Comparison of ENCODE assay signal across 11 mouse cellular contexts in genomic region chr8:122746439-122746838, GRCm38 (mm10). TPM values are rescaled to one million over a fixed set of nuclear protein-coding genes. Genes with fewer than 3 reads are reported as not detected.
DNase-seq lines count a peak whose midpoint lies in the region; ATAC-seq and TF ChIP-seq lines count a peak whose summit lies in the region.
"Had no signal": no experiment of that assay in that cellular context is flagged by ENCODE, and none has a peak within 500 bp of the region (broad histone marks: within the 10 kb centered on the region; RNA-seq: fewer than 3 reads in every experiment).

No protein-coding gene starts in this region.

- TF ChIP-seq CTCF in forebrain, postnatal 0 days (IDR thresholded peaks at IDR 0.05; ENCODE audit: low read depth), result no peak

- no peak overlapping the region for H3K4me3 ChIP-seq in forebrain, postnatal 0 days (ENCODE audit: low read depth, low read length)
- no peak overlapping the region for H3K4me3 ChIP-seq in limb, embryonic 14.5 days (replicated peaks; ENCODE audit: low read length)
- H3K4me3 ChIP-seq in neural tube, embryonic 14.5 days (ENCODE audit: low read depth, low read length), result no peak overlapping the region
- H3K4me3 ChIP-seq: intestine, embryonic 15.5 days; lung, embryonic 15.5 days had no signal

- H3K27me3 ChIP-seq in forebrain, postnatal 0 days (ENCODE audit: insufficient read depth, low read length), result no peaks in the 10 kb centered on the region
- no peaks in the 10 kb centered on the region for H3K27me3 ChIP-seq in limb, embryonic 14.5 days (ENCODE audit: control insufficient read depth, insufficient read depth, low read length)
- no peaks in the 10 kb centered on the region for H3K27me3 ChIP-seq in neural tube, embryonic 14.5 days (ENCODE audit: control insufficient read depth, insufficient read depth, low read length)

- DNase-seq in embryo, embryonic 10.5 days (ENCODE audit: low spot score), result peak; percentile 8
- DNase-seq in embryo, embryonic 11 days, result no peak
- peak; percentile 29 for DNase-seq in forebrain, postnatal 0 days
- peak; percentile 39 for DNase-seq in limb, embryonic 14.5 days (ENCODE audit: low spot score)
- DNase-seq in frontal cortex, postnatal 10 days (ENCODE audit: low spot score in 2 of 2), result no peak
- DNase-seq in lung, adult 18-20 months, result no peak
- DNase-seq: kidney, postnatal 36 days had no signal

- no peak for ATAC-seq in forebrain, postnatal 0 days
- peak; percentile 67 for ATAC-seq in limb, embryonic 14.5 days (ENCODE audit: low FRiP score, low read depth)
- ATAC-seq in neural tube, embryonic 14.5 days (ENCODE audit: low read depth), result no peak
- no peak for ATAC-seq in CD4-positive, CD25-positive, alpha-beta regulatory T cell, adult 4 months
- ATAC-seq: intestine, embryonic 15.5 days had no signal

- H3K36me3 ChIP-seq in forebrain, postnatal 0 days (ENCODE audit: insufficient read depth), result no peaks in the 10 kb centered on the region
- H3K36me3 ChIP-seq in limb, embryonic 14.5 days (ENCODE audit: control insufficient read depth, insufficient read depth, low read length), result no peaks in the 10 kb centered on the region
- H3K36me3 ChIP-seq in neural tube, embryonic 14.5 days (ENCODE audit: control insufficient read depth, insufficient read depth, low read length), result no peaks in the 10 kb centered on the region
- H3K36me3 ChIP-seq: intestine, embryonic 15.5 days; lung, embryonic 15.5 days had no signal

- no peak for TF ChIP-seq POLR2A in limb, embryonic 14.5 days (IDR thresholded peaks at IDR 0.05; ENCODE audit: borderline replicate concordance, extremely low read depth, insufficient read depth, insufficient read length)

- peaks cover 59% of the 10 kb centered on the region for H3K4me1 ChIP-seq in forebrain, postnatal 0 days (ENCODE audit: insufficient read depth)
- H3K4me1 ChIP-seq in limb, embryonic 14.5 days (ENCODE audit: control insufficient read depth, insufficient read depth, low read length), result peaks cover 19% of the 10 kb centered on the region
- H3K4me1 ChIP-seq in neural tube, embryonic 14.5 days (ENCODE audit: control insufficient read depth, insufficient read depth, low read length), result peaks cover 67% of the 10 kb centered on the region
- H3K4me1 ChIP-seq: lung, embryonic 15.5 days had no signal

- 0 out of 2 replicates have a peak overlapping the region, but pooled peaks have one; percentile 31 for H3K4me2 ChIP-seq in forebrain, postnatal 0 days (ENCODE audit: low read depth)
- no peak overlapping the region for H3K4me2 ChIP-seq in limb, embryonic 14.5 days (replicated peaks; ENCODE audit: low read depth, low read length, severe bottlenecking)
- H3K4me2 ChIP-seq in neural tube, embryonic 14.5 days (ENCODE audit: low read depth, low read length), result peak overlapping the region; percentile 36; the same call in 1 of the 2 replicates
- H3K4me2 ChIP-seq: intestine, embryonic 15.5 days; lung, embryonic 15.5 days had no signal

- H3K9ac ChIP-seq in forebrain, postnatal 0 days, result no peak overlapping the region
- no peak overlapping the region for H3K9ac ChIP-seq in limb, embryonic 14.5 days (ENCODE audit: low read depth, low read length, severe bottlenecking)
- no peak overlapping the region for H3K9ac ChIP-seq in neural tube, embryonic 14.5 days (replicated peaks; ENCODE audit: low read depth, low read length)
- H3K9ac ChIP-seq: intestine, embryonic 15.5 days; lung, embryonic 15.5 days had no signal

- H3K27ac ChIP-seq in forebrain, postnatal 0 days (ENCODE audit: low read depth, low read length), result peak overlapping the region; percentile 87; the same call in 1 of the 2 replicates
- H3K27ac ChIP-seq in limb, embryonic 14.5 days (replicated peaks; ENCODE audit: low read depth, low read length), result 0 out of 2 replicates have a peak overlapping the region, but pooled peaks have one; percentile 30
- H3K27ac ChIP-seq in neural tube, embryonic 14.5 days (ENCODE audit: low read depth, low read length), result peak overlapping the region; percentile 99
- H3K27ac ChIP-seq: intestine, embryonic 15.5 days; lung, embryonic 15.5 days had no signal

- H3K9me3 ChIP-seq in forebrain, postnatal 0 days (ENCODE audit: low read length), result no peaks in the 10 kb centered on the region
- no peaks in the 10 kb centered on the region for H3K9me3 ChIP-seq in limb, embryonic 14.5 days (ENCODE audit: control insufficient read depth, low read length)
- no peaks in the 10 kb centered on the region for H3K9me3 ChIP-seq in neural tube, embryonic 14.5 days (ENCODE audit: control insufficient read depth, low read length)
- H3K9me3 ChIP-seq: intestine, embryonic 15.5 days; lung, embryonic 15.5 days had no signal

- WGBS in forebrain, postnatal 0 days, result 31% methylated on average over 7 of the region's 7 CpGs
- 41% methylated on average over 7 of the region's 7 CpGs for whole genome bisulfite sequencing in limb, embryonic 14.5 days
- 28% methylated on average over 7 of the region's 7 CpGs for WGBS in neural tube, embryonic 14.5 days

RNA-seq across cellular contexts. Expression of gene Acsf3, which starts 28.8 kb away (rescaled TPM):
- 18.5 and 25.6 TPM in 2 replicates for total RNA-seq in forebrain, postnatal 0 days (2014; rRNA removed)
- polyA plus RNA-seq in forebrain, postnatal 0 days (2015; fragmentation: Nextera tagmentation; extraction: Ambion mirVana), result 13.2 and 16.9 TPM in 2 replicates
- polyA plus RNA-seq in limb, embryonic 14.5 days (2012; rRNA removed), result 19.1 and 20.3 TPM in 2 replicates
- polyA plus RNA-seq in limb, embryonic 14.5 days (2014; fragmentation: Nextera tagmentation; extraction: Ambion mirVana), result 15.4 and 19.4 TPM in 2 replicates
- polyA plus RNA-seq in neural tube, embryonic 14.5 days (2014; fragmentation: Nextera tagmentation; extraction: Ambion mirVana), result 16.2 and 16.3 TPM in 2 replicates
- polyA plus RNA-seq in CD4-positive, CD25-positive, alpha-beta regulatory T cell, adult 4 months (2017; shearing (Covaris generic)), result 1 to 10 TPM; 4.9 to 8.2 TPM

RNA-seq across cellular contexts. Expression of gene Cbfa2t3, which starts 47.5 kb away (rescaled TPM):
- total RNA-seq in forebrain, postnatal 0 days (2014; rRNA removed), result 4.5 and 5.6 TPM in 2 replicates
- polyA plus RNA-seq in forebrain, postnatal 0 days (2015; fragmentation: Nextera tagmentation; extraction: Ambion mirVana), result 4.9 and 9.5 TPM in 2 replicates
- 6.1 and 7.2 TPM in 2 replicates for polyA plus RNA-seq in limb, embryonic 14.5 days (2012; rRNA removed)
- polyA plus RNA-seq in limb, embryonic 14.5 days (2014; fragmentation: Nextera tagmentation; extraction: Ambion mirVana), result 6.0 and 6.1 TPM in 2 replicates
- polyA plus RNA-seq in neural tube, embryonic 14.5 days (2014; fragmentation: Nextera tagmentation; extraction: Ambion mirVana), result 23.5 and 23.9 TPM in 2 replicates
- under 1 TPM in 1 of 2 experiments, not detected in 1; 0.25 TPM for polyA plus RNA-seq in CD4-positive, CD25-positive, alpha-beta regulatory T cell, adult 4 months (2017; shearing (Covaris generic))

Comparison
In these comparisons a context has a peak if more than half of its experiments do, and no peak if none do; other contexts are left out.
1. DNase-seq: peak in embryo, embryonic 10.5 days (single experiment), forebrain, postnatal 0 days (single experiment) and limb, embryonic 14.5 days (single experiment); none in embryo, embryonic 11 days (single experiment), frontal cortex, postnatal 10 days (0 of 2) and lung, adult 18-20 months (0 of 2).
2. H3K27ac ChIP-seq: peak in every context shown above with its lines; median percentile 99 in neural tube, embryonic 14.5 days; 87 in forebrain, postnatal 0 days; 30 in limb, embryonic 14.5 days.